Mouse (Mus musculus): ENCODE data around the gene Mthfs. TPM values are rescaled to one million over a fixed set of nuclear protein-coding genes. Genes with fewer than 3 reads are reported as not detected.
"Not testable (repeated sequence)": the region's sequence is repeated elsewhere in the genome, so short reads cannot be mapped to it uniquely, and the experiment has no call there.

Mthfs gene
- polyA plus RNA-seq, 1 experiment from 2014 or later: 14.5 TPM

GRCm38 (mm10) chr9:89212428-89212827 lies 2.0 kb downstream of the Mthfs start:
- H3K9ac ChIP-seq; H3K4me3 ChIP-seq; H3K27ac ChIP-seq; H3K36me3 ChIP-seq; H3K4me1 ChIP-seq; ATAC-seq; H3K4me2 ChIP-seq; H3K27me3 ChIP-seq (replicated peaks); H3K9me3 ChIP-seq (replicated peaks): not testable (repeated sequence)
- WGBS (ENCODE audit: insufficient replicate concordance): 40% methylated on average over 1 of the region's 1 CpGs

- not testable (repeated sequence) for H3K4me3 ChIP-seq; H3K36me3 ChIP-seq; H3K9me3 ChIP-seq (replicated peaks); H3K9ac ChIP-seq; H3K4me1 ChIP-seq; H3K4me2 ChIP-seq; H3K27ac ChIP-seq; H3K27me3 ChIP-seq (replicated peaks); ATAC-seq
- WGBS (ENCODE audit: insufficient replicate concordance): 83% methylated on average over 4 of the region's 4 CpGs
Observed at GRCm38 (mm10) chr9:89218174-89218573, 7.7 kb downstream of the Mthfs start.

GRCm38 (mm10) chr9:89219668-89220067 lies 9.2 kb downstream of the Mthfs start:
- H3K4me3 ChIP-seq; ATAC-seq; H3K4me2 ChIP-seq; H3K27me3 ChIP-seq (replicated peaks); H3K4me1 ChIP-seq; H3K27ac ChIP-seq; H3K9me3 ChIP-seq (replicated peaks); H3K36me3 ChIP-seq; H3K9ac ChIP-seq: not testable (repeated sequence)
- 83% methylated on average over 3 of the region's 4 CpGs for WGBS (ENCODE audit: insufficient replicate concordance)

- ATAC-seq; H3K4me2 ChIP-seq; H3K36me3 ChIP-seq; H3K4me1 ChIP-seq; H3K9me3 ChIP-seq (replicated peaks); H3K27ac ChIP-seq; H3K9ac ChIP-seq; H3K4me3 ChIP-seq; H3K27me3 ChIP-seq (replicated peaks): not testable (repeated sequence)
- 76% methylated on average over 6 of the region's 6 CpGs for WGBS (ENCODE audit: insufficient replicate concordance)
Observed at GRCm38 (mm10) chr9:89220704-89221287, 10.3 kb downstream of the Mthfs start.

- WGBS (ENCODE audit: insufficient replicate concordance): 50% methylated on average over 4 of the region's 4 CpGs
- ATAC-seq: no peak
- Histone ChIP-seq H3K27me3 (replicated peaks) (no peaks in the 10 kb centered on the region), H3K9me3 (replicated peaks) (no peaks in the 10 kb centered on the region), H3K9ac (no peak overlapping the region), H3K4me2 (no peak overlapping the region), H3K27ac (no peak overlapping the region), H3K36me3 (no peaks in the 10 kb centered on the region), H3K4me1 (no peaks in the 10 kb centered on the region), H3K4me3 (no peak overlapping the region)
Observed at GRCm38 (mm10) chr9:89226071-89226470, 15.6 kb downstream of the Mthfs start.

- H3K36me3 ChIP-seq: no peaks in the 10 kb centered on the region
- no peak overlapping the region for H3K4me3 ChIP-seq
- H3K27me3 ChIP-seq (replicated peaks): no peaks in the 10 kb centered on the region
- H3K9me3 ChIP-seq (replicated peaks): no peaks in the 10 kb centered on the region
- H3K4me1 ChIP-seq: no peaks in the 10 kb centered on the region
- H3K4me2 ChIP-seq: no peak overlapping the region
- 80% methylated on average over 7 of the region's 7 CpGs for WGBS (ENCODE audit: insufficient replicate concordance)
- no peak overlapping the region for H3K9ac ChIP-seq
- no peak for ATAC-seq
- no peak overlapping the region for H3K27ac ChIP-seq
Observed at GRCm38 (mm10) chr9:89228122-89228521, 17.6 kb downstream of the Mthfs start.

- not testable (repeated sequence) for H3K27ac ChIP-seq; H3K4me3 ChIP-seq; H3K4me1 ChIP-seq; ATAC-seq; H3K4me2 ChIP-seq; H3K27me3 ChIP-seq (replicated peaks); H3K9ac ChIP-seq; H3K36me3 ChIP-seq; H3K9me3 ChIP-seq (replicated peaks)
- WGBS (ENCODE audit: insufficient replicate concordance): 71% methylated on average over 1 of the region's 2 CpGs
Observed at GRCm38 (mm10) chr9:89230897-89231497, 20.5 kb downstream of the Mthfs start.

- H3K9me3 ChIP-seq (replicated peaks); H3K27ac ChIP-seq; H3K4me1 ChIP-seq; H3K4me2 ChIP-seq; H3K36me3 ChIP-seq; H3K4me3 ChIP-seq; H3K27me3 ChIP-seq (replicated peaks); ATAC-seq; H3K9ac ChIP-seq: not testable (repeated sequence)
- WGBS (ENCODE audit: insufficient replicate concordance): 65% methylated on average over 4 of the region's 4 CpGs
Observed at GRCm38 (mm10) chr9:89237131-89237530, 26.7 kb downstream of the Mthfs start.

GRCm38 (mm10) chr9:89238976-89239505 lies 28.6 kb downstream of the Mthfs start:
- H3K27ac ChIP-seq; H3K4me1 ChIP-seq; H3K4me2 ChIP-seq; H3K9ac ChIP-seq; H3K4me3 ChIP-seq; ATAC-seq; H3K9me3 ChIP-seq (replicated peaks); H3K36me3 ChIP-seq; H3K27me3 ChIP-seq (replicated peaks): not testable (repeated sequence)
- WGBS (ENCODE audit: insufficient replicate concordance): 67% methylated on average over 4 of the region's 5 CpGs

- H3K27me3 ChIP-seq (replicated peaks); H3K27ac ChIP-seq; H3K9me3 ChIP-seq (replicated peaks); H3K4me2 ChIP-seq; H3K9ac ChIP-seq; H3K4me1 ChIP-seq; ATAC-seq; H3K4me3 ChIP-seq; H3K36me3 ChIP-seq: not testable (repeated sequence)
- 57% methylated on average over 3 of the region's 3 CpGs for WGBS (ENCODE audit: insufficient replicate concordance)
Observed at GRCm38 (mm10) chr9:89240516-89241019, 30.1 kb downstream of the Mthfs start.

- no peak overlapping the region for H3K4me3 ChIP-seq
- no peaks in the 10 kb centered on the region for H3K4me1 ChIP-seq
- WGBS (ENCODE audit: insufficient replicate concordance): 63% methylated on average over 2 of the region's 2 CpGs
- H3K36me3 ChIP-seq: no peaks in the 10 kb centered on the region
- ATAC-seq: no peak
- H3K27me3 ChIP-seq (replicated peaks): no peaks in the 10 kb centered on the region
- H3K9ac ChIP-seq: no peak overlapping the region
- H3K4me2 ChIP-seq: no peak overlapping the region
- no peaks in the 10 kb centered on the region for H3K9me3 ChIP-seq (replicated peaks)
- H3K27ac ChIP-seq: no peak overlapping the region
Observed at GRCm38 (mm10) chr9:89253400-89253799, 42.9 kb downstream of the Mthfs start.

- no peak overlapping the region for H3K4me3 ChIP-seq
- H3K27ac ChIP-seq: no peak overlapping the region
- H3K9ac ChIP-seq: no peak overlapping the region
- no peak overlapping the region for H3K4me2 ChIP-seq
- no peaks in the 10 kb centered on the region for H3K9me3 ChIP-seq (replicated peaks)
- H3K36me3 ChIP-seq: no peaks in the 10 kb centered on the region
- ATAC-seq: no peak
- no peaks in the 10 kb centered on the region for H3K27me3 ChIP-seq (replicated peaks)
- WGBS (ENCODE audit: insufficient replicate concordance): 23% methylated on average over 12 of the region's 12 CpGs
- H3K4me1 ChIP-seq: no peaks in the 10 kb centered on the region
Observed at GRCm38 (mm10) chr9:89256556-89257335, 46.3 kb downstream of the Mthfs start.
